Mouse (Mus musculus): ENCODE data around the gene Gm20431.

The Gm20431 gene

GRCm38 (mm10) chr2:167574814-167575213 lies 86.5 kb downstream of the Gm20431 start:
- in situ Hi-C loops (cut with MboI, MseI), result no loop called here

GRCm38 (mm10) chr2:167571442-167572220 lies 89.7 kb downstream of the Gm20431 start:
- in situ Hi-C loops (cut with MboI, MseI), result no loop called here

GRCm38 (mm10) chr2:167570815-167571214 lies 90.5 kb downstream of the Gm20431 start:
- in situ Hi-C loops (cut with MboI, MseI), result no loop called here

GRCm38 (mm10) chr2:167569934-167570651 lies 91.2 kb downstream of the Gm20431 start:
- in situ Hi-C loops (cut with MboI, MseI), result no loop called here

- in situ Hi-C loops (cut with MboI, MseI), result no loop called here
These were observed 93.2 kb downstream of the Gm20431 start for GRCm38 (mm10) chr2:167568112-167568511.

GRCm38 (mm10) chr2:167565682-167566081 lies 95.6 kb downstream of the Gm20431 start:
- in situ Hi-C loops (cut with MboI, MseI), result no loop called here

GRCm38 (mm10) chr2:167565312-167565656 lies 96.0 kb downstream of the Gm20431 start:
- in situ Hi-C loops (cut with MboI, MseI), result no loop called here

GRCm38 (mm10) chr2:167564551-167565311 lies 96.6 kb downstream of the Gm20431 start:
- in situ Hi-C loops (cut with MboI, MseI), result no loop called here

GRCm38 (mm10) chr2:167563703-167564102 lies 97.6 kb downstream of the Gm20431 start:
- in situ Hi-C loops (cut with MboI, MseI), result no loop called here

- in situ Hi-C loops (cut with MboI, MseI), result no loop called here
These were observed 98.3 kb downstream of the Gm20431 start for GRCm38 (mm10) chr2:167563035-167563434.

GRCm38 (mm10) chr2:167562101-167562500 lies 99.2 kb downstream of the Gm20431 start:
- in situ Hi-C loops (cut with MboI, MseI), result no loop called here

GRCm38 (mm10) chr2:167559413-167559812 lies 101.9 kb downstream of the Gm20431 start:
- in situ Hi-C loops (cut with MboI, MseI), result no loop called here

Measured in T-helper 1 cell (primary cell).